Mouse (Mus musculus): ENCODE data around the gene Mtor. TPM values are rescaled to one million over a fixed set of nuclear protein-coding genes. Genes with fewer than 3 reads are reported as not detected.
A peak's percentile ranks its signal among the peaks of the same experiment; 100 is the strongest.

Mtor gene
- polyA plus RNA-seq, 1 experiment from 2014 or later = 22.6 TPM

DNA sequence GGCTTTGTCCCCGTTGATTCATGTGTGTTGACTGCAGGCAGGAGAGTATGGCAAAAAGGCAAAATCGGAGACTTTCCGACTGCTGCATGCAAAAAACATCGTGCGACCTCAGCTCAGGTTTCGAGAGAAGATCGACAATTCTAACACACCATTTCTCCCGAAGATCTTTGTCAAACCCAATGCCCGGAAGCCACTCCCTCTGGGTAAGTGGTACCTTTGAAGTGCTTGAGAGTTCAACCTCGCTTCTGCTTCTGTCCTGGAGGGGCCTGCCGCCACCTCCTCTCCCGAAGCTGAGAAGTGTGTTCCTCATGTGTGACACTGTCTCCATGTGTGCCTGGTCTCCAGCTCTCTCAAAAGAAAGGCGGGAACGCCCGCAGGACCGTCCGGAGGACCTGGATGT, 114.3 kb downstream of the Mtor start:
- Histone ChIP-seq H3K36me3 (peaks cover 77% of the 10 kb centered on the region), H3K4me3 (no peak overlapping the region), H3K4me1 (peaks cover 12% of the 10 kb centered on the region), H3K9me3 (no peaks in the 10 kb centered on the region), H3K27me3 (no peaks in the 10 kb centered on the region), H3K9ac (replicated peaks) (no peak overlapping the region), H3K27ac (replicated peaks) (no peak overlapping the region), H3K4me2 (replicated peaks) (no peak overlapping the region)
- ATAC-seq (replicated peaks) = no peak
- 91% methylated on average over 17 of the region's 17 CpGs for WGBS

DNA sequence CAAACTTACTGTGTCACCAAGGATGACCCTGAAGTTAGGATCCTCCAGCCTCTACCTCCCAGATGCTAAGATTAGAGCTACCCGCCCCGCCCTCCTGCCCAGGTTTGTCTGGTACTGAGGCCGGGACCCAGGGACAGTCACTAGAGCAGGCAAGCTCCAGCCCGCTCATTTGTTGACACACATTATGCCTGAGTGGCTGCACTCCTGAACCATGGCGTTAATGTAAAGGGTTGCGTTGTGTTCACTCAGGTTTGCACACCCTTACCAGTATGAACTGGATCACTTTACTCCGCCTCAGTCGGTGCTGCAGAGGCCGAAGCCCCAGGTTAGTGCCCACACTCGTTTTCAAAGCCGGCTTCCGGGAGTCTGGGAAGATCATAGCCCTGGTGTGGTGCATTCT, 115.2 kb downstream of the Mtor start:
- Histone ChIP-seq H3K4me1 (peaks cover 8% of the 10 kb centered on the region), H3K27ac (replicated peaks) (no peak overlapping the region), H3K4me2 (replicated peaks) (no peak overlapping the region), H3K27me3 (no peaks in the 10 kb centered on the region), H3K4me3 (no peak overlapping the region), H3K36me3 (peaks cover 86% of the 10 kb centered on the region), H3K9me3 (no peaks in the 10 kb centered on the region), H3K9ac (replicated peaks) (no peak overlapping the region)
- ATAC-seq (replicated peaks) = no peak
- WGBS = 93% methylated on average over 12 of the region's 12 CpGs

DNA sequence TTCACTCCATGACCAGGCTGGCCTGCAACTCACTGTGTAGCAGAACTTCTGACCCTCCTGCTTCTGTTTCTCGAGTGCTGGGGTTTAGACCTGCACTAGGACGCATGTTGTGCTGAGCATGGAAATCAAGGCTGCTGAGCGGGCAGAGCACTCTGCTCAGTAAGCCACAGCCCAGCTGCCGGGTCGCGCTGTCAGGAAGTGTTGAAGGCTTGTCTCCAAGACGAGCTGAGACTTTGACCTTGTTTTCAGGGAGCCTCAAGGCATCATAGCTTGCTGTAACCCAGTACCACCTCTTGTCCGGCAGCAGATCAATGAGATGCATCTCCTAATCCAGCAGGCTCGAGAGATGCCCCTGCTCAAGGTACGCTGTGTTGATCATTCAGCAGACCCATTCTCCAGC, 121.7 kb downstream of the Mtor start:
- Histone ChIP-seq H3K4me2 (replicated peaks) (no peak overlapping the region), H3K9me3 (no peaks in the 10 kb centered on the region), H3K27me3 (no peaks in the 10 kb centered on the region), H3K27ac (replicated peaks) (no peak overlapping the region), H3K4me1 (no peaks in the 10 kb centered on the region), H3K36me3 (peaks cover 97% of the 10 kb centered on the region), H3K4me3 (no peak overlapping the region), H3K9ac (replicated peaks) (no peak overlapping the region)
- WGBS = 90% methylated on average over 10 of the region's 10 CpGs
- no peak for ATAC-seq (replicated peaks)

DNA sequence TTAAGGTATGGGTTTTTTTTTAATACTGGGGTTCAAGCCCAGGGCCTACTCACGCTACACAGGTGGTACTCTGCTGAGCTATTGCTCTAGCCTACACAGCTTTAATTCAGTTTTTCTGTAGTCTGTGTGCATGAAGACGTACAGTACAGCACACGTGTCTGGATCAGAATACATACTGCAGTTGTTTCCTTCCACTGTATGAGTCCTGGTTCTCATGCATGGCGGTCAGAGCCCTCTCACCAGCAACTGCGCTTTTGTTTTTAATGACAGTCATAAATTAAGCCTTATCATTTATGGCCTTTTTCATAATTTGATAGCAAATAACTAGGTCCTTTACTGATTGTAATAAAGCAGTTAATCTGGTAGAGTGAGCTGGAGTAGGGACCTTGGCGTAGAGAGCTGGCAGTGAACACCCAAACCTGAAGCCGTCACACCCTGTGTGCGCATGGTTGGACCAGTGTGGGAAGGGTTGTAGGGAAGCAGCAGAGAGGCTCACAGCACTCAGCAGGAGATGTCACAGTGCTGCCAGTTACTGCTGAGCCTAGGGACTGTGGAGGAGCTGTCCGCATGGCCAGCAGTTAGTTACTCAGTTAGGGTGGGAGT, 122.4 kb downstream of the Mtor start:
- Histone ChIP-seq H3K4me3 (no peak overlapping the region), H3K9me3 (no peaks in the 10 kb centered on the region), H3K27me3 (no peaks in the 10 kb centered on the region), H3K4me1 (no peaks in the 10 kb centered on the region), H3K36me3 (peaks cover 97% of the 10 kb centered on the region), H3K27ac (replicated peaks) (no peak overlapping the region), H3K4me2 (replicated peaks) (no peak overlapping the region), H3K9ac (replicated peaks) (no peak overlapping the region)
- WGBS = 95% methylated on average over 9 of the region's 9 CpGs
- no peak for ATAC-seq (replicated peaks)

DNA sequence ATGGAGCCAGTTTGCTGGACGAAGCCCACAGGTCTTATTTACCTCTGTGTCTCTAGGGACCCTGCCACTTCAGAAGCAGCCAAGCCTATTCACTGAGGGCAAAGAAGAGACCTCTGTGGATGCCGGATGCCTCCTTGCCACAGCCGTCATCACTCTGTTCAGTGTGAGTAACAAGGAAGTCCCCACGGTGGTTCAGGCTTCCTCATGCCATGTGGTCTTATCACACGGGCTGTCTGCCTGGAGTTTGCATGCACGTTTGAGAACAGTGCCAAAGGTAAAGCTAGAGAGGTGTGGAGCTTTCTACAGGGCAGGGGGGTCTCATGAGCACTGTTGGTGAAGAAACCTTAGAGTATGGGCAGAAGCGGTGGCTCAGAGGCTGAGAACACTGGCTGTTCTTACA, 124.8 kb downstream of the Mtor start:
- Histone ChIP-seq H3K27ac (replicated peaks) (no peak overlapping the region), H3K4me3 (no peak overlapping the region), H3K4me1 (no peaks in the 10 kb centered on the region), H3K9ac (replicated peaks) (no peak overlapping the region), H3K9me3 (no peaks in the 10 kb centered on the region), H3K36me3 (peaks cover 91% of the 10 kb centered on the region), H3K4me2 (replicated peaks) (no peak overlapping the region), H3K27me3 (no peaks in the 10 kb centered on the region)
- no peak for ATAC-seq (replicated peaks)
- 94% methylated on average over 7 of the region's 7 CpGs for WGBS

DNA sequence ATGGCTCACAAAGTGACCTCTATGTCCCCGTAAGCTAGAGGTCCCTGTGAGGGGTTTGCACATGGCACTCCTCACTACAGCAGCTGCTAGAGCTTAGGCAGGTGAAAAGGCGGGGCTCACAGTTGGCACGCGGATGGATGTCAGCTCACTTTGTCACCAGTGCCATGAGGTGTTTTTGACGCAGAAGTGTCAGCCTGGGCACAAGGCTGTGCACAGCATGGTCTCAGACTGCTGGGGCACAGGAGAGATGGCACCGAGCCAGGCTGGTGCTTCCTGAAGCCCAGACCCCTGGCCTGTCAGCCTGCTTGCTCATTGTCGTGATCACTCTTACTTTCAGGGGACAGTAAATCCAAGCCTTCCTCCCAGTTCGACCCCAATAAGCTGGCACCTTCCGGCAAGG, 132.4 kb downstream of the Mtor start:
- WGBS = 88% methylated on average over 9 of the region's 9 CpGs
- no peak overlapping the region for H3K4me3 ChIP-seq
- no peak overlapping the region for H3K9ac ChIP-seq (replicated peaks)
- no peaks in the 10 kb centered on the region for H3K9me3 ChIP-seq
- ATAC-seq (replicated peaks) = no peak
- H3K4me2 ChIP-seq (replicated peaks) = no peak overlapping the region
- H3K36me3 ChIP-seq = peaks cover 60% of the 10 kb centered on the region
- no peak overlapping the region for H3K27ac ChIP-seq (replicated peaks)
- H3K27me3 ChIP-seq = no peaks in the 10 kb centered on the region
- H3K4me1 ChIP-seq = no peaks in the 10 kb centered on the region

DNA sequence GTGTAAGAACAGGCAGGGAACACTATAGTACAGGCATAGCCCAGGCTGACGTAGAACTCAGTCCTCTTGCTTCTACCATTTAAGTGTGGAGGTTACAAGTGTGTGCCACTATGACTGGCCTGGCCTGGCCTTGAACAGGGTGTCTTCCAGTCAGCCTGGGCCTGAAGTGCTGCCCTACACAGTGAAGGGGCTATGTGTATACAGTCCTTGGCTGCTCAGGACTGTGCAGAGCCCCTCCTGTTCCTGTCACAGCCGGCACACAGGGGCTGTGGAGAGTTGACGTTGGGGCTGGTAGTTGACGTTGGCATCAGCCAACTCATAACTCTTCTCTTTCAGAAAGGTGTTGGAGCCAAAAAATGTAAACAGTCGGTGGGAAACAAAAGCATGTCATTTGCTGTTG, 133.0 kb downstream of the Mtor start:
- Histone ChIP-seq H3K4me3 (no peak overlapping the region), H3K4me1 (no peaks in the 10 kb centered on the region), H3K4me2 (replicated peaks) (no peak overlapping the region), H3K9ac (replicated peaks) (no peak overlapping the region), H3K9me3 (no peaks in the 10 kb centered on the region), H3K36me3 (peaks cover 54% of the 10 kb centered on the region), H3K27ac (replicated peaks) (no peak overlapping the region), H3K27me3 (no peaks in the 10 kb centered on the region)
- WGBS = 86% methylated on average over 5 of the region's 5 CpGs
- 0 out of 2 replicates have a peak, but pooled peaks have one; percentile 51 for ATAC-seq (replicated peaks)

DNA sequence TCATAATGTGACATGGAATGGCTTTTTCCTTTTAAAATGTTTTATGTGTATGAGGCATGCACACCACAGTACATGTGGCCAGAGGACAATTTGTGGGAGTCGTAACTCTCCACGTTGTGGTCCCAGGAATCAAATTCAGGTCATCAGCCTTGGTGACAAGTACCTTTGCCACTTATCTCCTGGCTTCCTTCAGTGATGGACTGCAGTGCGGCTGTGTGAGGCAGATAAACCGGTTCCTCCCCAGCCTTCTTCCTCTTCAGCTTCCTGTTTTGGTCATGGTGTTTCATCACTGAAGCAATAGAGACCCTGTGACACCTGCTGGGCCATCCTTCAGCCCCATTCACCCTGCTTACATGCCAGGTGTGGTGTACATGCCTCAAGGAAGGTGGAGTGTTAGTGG, 134.8 kb downstream of the Mtor start:
- WGBS = 93% methylated on average over 4 of the region's 4 CpGs
- Histone ChIP-seq H3K4me1 (no peaks in the 10 kb centered on the region), H3K9ac (replicated peaks) (no peak overlapping the region), H3K4me3 (no peak overlapping the region), H3K27ac (replicated peaks) (no peak overlapping the region), H3K27me3 (no peaks in the 10 kb centered on the region), H3K9me3 (no peaks in the 10 kb centered on the region), H3K4me2 (replicated peaks) (no peak overlapping the region), H3K36me3 (peaks cover 41% of the 10 kb centered on the region)
- ATAC-seq (replicated peaks) = no peak

DNA sequence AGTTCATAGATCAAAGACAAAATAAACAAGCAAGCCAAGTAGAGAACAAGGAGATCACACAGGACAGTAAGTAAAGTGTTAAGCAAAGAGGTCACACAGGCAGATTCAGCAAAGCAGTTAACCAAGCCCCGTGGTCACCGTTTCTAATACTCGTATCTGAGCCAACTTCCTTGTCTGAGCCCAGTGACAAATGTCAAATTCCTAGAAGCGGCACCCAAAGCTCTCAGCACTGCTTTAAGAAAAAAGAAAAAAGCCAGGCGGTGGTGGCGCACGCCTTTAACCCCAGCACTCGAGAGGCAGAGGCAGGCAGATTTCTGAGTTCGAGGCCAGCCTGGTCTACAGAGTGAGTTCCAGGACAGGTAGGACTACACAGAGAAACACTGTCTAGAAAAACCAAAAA, 138.2 kb downstream of the Mtor start:
- Histone ChIP-seq H3K9ac (replicated peaks) (no peak overlapping the region), H3K4me3 (no peak overlapping the region), H3K4me1 (peaks cover 16% of the 10 kb centered on the region), H3K27ac (replicated peaks) (no peak overlapping the region), H3K9me3 (no peaks in the 10 kb centered on the region), H3K36me3 (peaks cover 9% of the 10 kb centered on the region; the same call in 1 of the 2 replicates), H3K27me3 (no peaks in the 10 kb centered on the region), H3K4me2 (replicated peaks) (no peak overlapping the region)
- 88% methylated on average over 9 of the region's 9 CpGs for WGBS
- no peak for ATAC-seq (replicated peaks)

DNA sequence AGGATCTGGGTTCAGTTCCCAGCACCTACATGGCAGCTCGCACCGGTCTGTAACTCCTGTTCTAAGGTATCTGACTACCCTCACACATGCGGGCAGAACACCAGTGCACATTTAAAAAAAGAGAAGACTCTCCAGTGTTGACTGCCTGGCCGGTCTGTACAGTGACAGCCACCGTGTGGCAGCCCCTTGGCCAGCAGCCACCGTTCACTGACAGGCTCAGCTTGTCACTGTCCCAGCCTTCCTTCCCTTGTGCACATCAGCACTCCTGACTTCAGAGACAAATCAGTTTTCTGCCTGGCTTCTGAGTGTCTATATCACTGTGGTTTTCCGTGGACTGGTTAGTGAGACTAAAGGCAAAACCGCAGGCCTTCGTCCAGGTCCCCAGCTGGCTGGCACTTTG, 140.4 kb downstream of the Mtor start:
- no peak for ATAC-seq (replicated peaks)
- H3K9ac ChIP-seq (replicated peaks) = no peak overlapping the region
- no peaks in the 10 kb centered on the region for H3K27me3 ChIP-seq
- H3K9me3 ChIP-seq = no peaks in the 10 kb centered on the region
- no peak overlapping the region for H3K4me3 ChIP-seq
- H3K36me3 ChIP-seq = peaks cover 5% of the 10 kb centered on the region; the same call in 1 of the 2 replicates
- H3K4me2 ChIP-seq (replicated peaks) = no peak overlapping the region
- WGBS = 63% methylated on average over 9 of the region's 9 CpGs
- H3K4me1 ChIP-seq = peaks cover 33% of the 10 kb centered on the region
- H3K27ac ChIP-seq (replicated peaks) = 0 out of 2 replicates have a peak overlapping the region, but pooled peaks have one; percentile 12

DNA sequence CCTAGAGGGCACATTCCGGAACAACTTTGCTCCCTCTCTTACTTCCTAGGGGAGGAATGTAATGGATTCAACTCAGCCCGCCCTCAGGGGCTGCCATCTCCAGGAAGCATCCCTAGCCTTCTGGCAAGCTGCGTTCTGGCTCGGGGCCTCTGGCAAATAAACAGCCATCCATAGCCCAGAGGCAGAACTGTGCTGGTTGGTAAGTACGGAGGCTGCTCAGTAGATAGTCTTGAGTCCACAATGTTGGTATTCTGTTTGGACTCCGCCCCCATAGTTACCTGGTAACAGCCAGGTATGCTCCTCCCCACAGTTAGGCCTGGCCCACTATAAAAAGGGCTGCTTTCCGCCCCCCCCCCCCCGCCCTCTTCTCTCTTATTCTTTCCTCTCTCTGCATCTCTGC, 141.2 kb downstream of the Mtor start:
- WGBS = 49% methylated on average over 8 of the region's 8 CpGs

DNA sequence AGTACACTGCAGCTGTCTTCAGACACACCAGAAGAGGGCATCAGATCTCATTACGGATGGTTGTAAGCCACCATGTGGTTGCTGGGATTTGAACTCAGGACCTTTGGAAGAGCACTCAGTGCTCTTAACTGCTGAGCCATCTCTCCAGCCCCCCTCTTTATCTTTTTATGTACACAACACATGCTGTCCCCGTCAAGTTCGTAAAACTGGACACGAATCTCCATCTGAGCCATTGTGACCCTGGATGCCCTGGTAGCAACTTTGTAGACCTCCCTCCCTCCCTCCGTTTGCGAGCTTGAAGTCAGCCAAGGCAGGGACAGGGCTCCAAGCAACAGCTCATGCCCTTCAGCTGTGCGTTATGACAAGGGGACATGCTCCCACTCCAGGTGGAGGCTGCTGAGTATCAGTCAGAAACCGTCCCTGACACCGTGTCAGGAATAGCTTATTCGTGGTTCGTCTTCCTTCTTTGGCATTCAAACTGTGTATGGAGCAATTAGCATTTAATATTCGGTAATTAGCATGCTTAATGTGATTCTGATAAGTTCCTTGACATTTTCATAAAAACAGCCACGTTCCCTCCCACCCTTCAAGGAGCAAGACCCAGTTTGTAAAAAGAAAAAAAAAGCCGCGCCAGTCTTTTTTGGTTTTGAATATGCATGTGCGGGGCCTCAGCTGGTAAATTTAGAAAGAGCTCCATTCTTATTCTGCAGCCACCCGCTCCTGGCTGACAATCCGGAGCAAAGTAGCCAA, 142.2 kb downstream of the Mtor start:
- peak overlapping the region; percentile 76 for H3K4me2 ChIP-seq (replicated peaks)
- ATAC-seq (replicated peaks) = peak; percentile 29
- H3K4me3 ChIP-seq = peak overlapping the region; percentile 92
- H3K27me3 ChIP-seq = no peaks in the 10 kb centered on the region
- peak overlapping the region; percentile 49 for H3K9ac ChIP-seq (replicated peaks)
- no peaks in the 10 kb centered on the region for H3K9me3 ChIP-seq
- H3K36me3 ChIP-seq = peaks cover 22% of the 10 kb centered on the region
- peaks cover 37% of the 10 kb centered on the region for H3K4me1 ChIP-seq
- H3K27ac ChIP-seq (replicated peaks) = peak overlapping the region; percentile 90
- WGBS = 7% methylated on average over 18 of the region's 18 CpGs

More for the DNA sequence above, 141.2 kb downstream of the Mtor start:
- Histone ChIP-seq H3K9ac (replicated peaks) (no peak overlapping the region), H3K4me2 (replicated peaks) (no peak overlapping the region), H3K36me3 (peaks cover 12% of the 10 kb centered on the region), H3K27ac (replicated peaks) (no peak overlapping the region), H3K27me3 (no peaks in the 10 kb centered on the region), H3K9me3 (no peaks in the 10 kb centered on the region), H3K4me1 (peaks cover 33% of the 10 kb centered on the region), H3K4me3 (no peak overlapping the region)
- ATAC-seq (replicated peaks) = no peak

All from forebrain, embryonic 15.5 days (tissue).